Mouse (Mus musculus) liver, adult 2 months (tissue): ENCODE measurements at regions not wholly inside any gene's neighbourhood (a gene's known extent, or its start where the extent isn't known, plus 50 kb on each side); places are given as distances from the start of the nearest gene placed in this dataset.

Experiments
- CTCF ChIP-seq: fragments of 200-500 bp; IDR thresholded peaks from 2 replicates; pipeline ENCODE4 v1.5.1; 2011; ENCODE audit warnings: low read depth, low read length, control low read depth
- POLR2A ChIP-seq: fragments of 200-500 bp; IDR thresholded peaks from 2 replicates; pipeline ENCODE4 v1.6.1; 2011; ENCODE audit warnings: low read length, control low read depth; ENCODE audit not compliant: insufficient read depth; ENCODE audit errors: extremely low read depth

- TF ChIP-seq CTCF (no peak), POLR2A (no peak)
These were observed 478.7 kb upstream of the Nr2f1 start for GRCm38 (mm10) chr13:78678241-78678640.
